Mouse (Mus musculus) liver, embryonic 14.5 days (tissue): ENCODE measurements around the gene Pnpla6.

Experiments used
- CTCF ChIP-seq: IDR thresholded peaks from 2 replicates; pipeline ENCODE4 v1.5.1; 2016; ENCODE audit warnings: antibody characterized with exemption, low read depth, control low read depth
- EP300 ChIP-seq: IDR thresholded peaks from 2 replicates; pipeline ENCODE4 v1.6.1; 2016; ENCODE audit warnings: antibody characterized with exemption, low read depth

DNA sequence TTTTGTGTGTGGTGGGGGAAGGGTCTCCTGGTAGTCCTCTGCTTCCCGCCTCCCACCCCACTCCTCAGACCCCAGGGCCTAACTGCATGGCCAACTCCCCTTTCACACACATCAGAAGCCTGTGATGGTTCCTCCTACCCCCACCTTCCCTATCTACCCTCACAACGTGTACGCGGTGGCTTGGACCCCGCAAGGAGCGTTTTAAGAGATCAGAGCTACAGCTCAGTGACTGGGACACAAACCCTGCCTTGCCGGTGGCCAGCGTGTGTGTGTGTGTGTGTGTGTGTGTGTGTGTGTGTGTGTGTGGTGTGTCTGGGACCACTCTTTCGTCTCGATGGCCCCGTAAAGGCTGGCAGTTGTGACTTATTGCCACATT lies 73.1 kb downstream of the Pnpla6 start:
- no peak for TF ChIP-seq CTCF
- no peak for TF ChIP-seq EP300
